Mouse (Mus musculus): ENCODE measurements at regions not wholly inside any gene's neighbourhood (a gene's known extent, or its start where the extent isn't known, plus 50 kb on each side); places are given as distances from the start of the nearest gene placed in this dataset.

GRCm38 (mm10) chr5:16487969-16488368 lies 65.3 kb upstream of the Hgf start:
- TF ChIP-seq POLR2A (IDR thresholded peaks at IDR 0.05; ENCODE audit: control insufficient read depth, extremely low read depth, insufficient read depth, low read length, poor library complexity), result no peak
- no peak for TF ChIP-seq CTCF (IDR thresholded peaks at IDR 0.05; ENCODE audit: borderline replicate concordance, control insufficient read depth, extremely low read depth, insufficient read depth, low read length, poor library complexity)

Measured in thymus, adult 2 months (tissue).